Mouse (Mus musculus): ENCODE measurements at regions not wholly inside any gene's neighbourhood (a gene's known extent, or its start where the extent isn't known, plus 50 kb on each side); places are given as distances from the start of the nearest gene placed in this dataset.
A peak's percentile ranks its signal among the peaks of the same experiment; 100 is the strongest.

GRCm38 (mm10) chr14:13146959-13147535 is 137.5 kb upstream of the Synpr start:
- H3K4me2 ChIP-seq (ENCODE audit: low read length) = no peak overlapping the region
- no peak overlapping the region for H3K9ac ChIP-seq (replicated peaks; ENCODE audit: low read length)
- no peak overlapping the region for H3K4me3 ChIP-seq (replicated peaks; ENCODE audit: low read depth, low read length)
- no peaks in the 10 kb centered on the region for H3K9me3 ChIP-seq (ENCODE audit: control insufficient read depth, low read length)
- 87% methylated on average over 4 of the region's 4 CpGs for WGBS
- no peak for ATAC-seq (ENCODE audit: low FRiP score, low TSS enrichment)
- DNase-seq = no peak
- no peaks in the 10 kb centered on the region for H3K4me1 ChIP-seq (ENCODE audit: control insufficient read depth, insufficient read depth, low read length)
- no peak overlapping the region for H3K27ac ChIP-seq (replicated peaks; ENCODE audit: low read depth, low read length)
- no peaks in the 10 kb centered on the region for H3K27me3 ChIP-seq (ENCODE audit: control insufficient read depth, insufficient read depth, low read length)
- no peaks in the 10 kb centered on the region for H3K36me3 ChIP-seq (ENCODE audit: control insufficient read depth, insufficient read depth, low read length)

GRCm38 (mm10) chr14:13149617-13150016 is 135.0 kb upstream of the Synpr start:
- no peak overlapping the region for H3K4me2 ChIP-seq (ENCODE audit: low read length)
- DNase-seq = no peak
- H3K9me3 ChIP-seq (ENCODE audit: control insufficient read depth, low read length) = no peaks in the 10 kb centered on the region
- H3K36me3 ChIP-seq (ENCODE audit: control insufficient read depth, insufficient read depth, low read length) = no peaks in the 10 kb centered on the region
- H3K4me3 ChIP-seq (replicated peaks; ENCODE audit: low read depth, low read length) = no peak overlapping the region
- no peak overlapping the region for H3K27ac ChIP-seq (replicated peaks; ENCODE audit: low read depth, low read length)
- WGBS = 84% methylated on average over 1 of the region's 1 CpGs
- ATAC-seq (ENCODE audit: low FRiP score, low TSS enrichment) = no peak
- no peak overlapping the region for H3K9ac ChIP-seq (replicated peaks; ENCODE audit: low read length)
- H3K27me3 ChIP-seq (ENCODE audit: control insufficient read depth, insufficient read depth, low read length) = no peaks in the 10 kb centered on the region
- H3K4me1 ChIP-seq (ENCODE audit: control insufficient read depth, insufficient read depth, low read length) = no peaks in the 10 kb centered on the region

GRCm38 (mm10) chr14:13151672-13152071 is 132.9 kb upstream of the Synpr start:
- DNase-seq (no peak), ATAC-seq (ENCODE audit: low FRiP score, low TSS enrichment) (no peak)
- H3K4me2 ChIP-seq (ENCODE audit: low read length) = no peak overlapping the region
- no peaks in the 10 kb centered on the region for H3K9me3 ChIP-seq (ENCODE audit: control insufficient read depth, low read length)
- no peak overlapping the region for H3K9ac ChIP-seq (replicated peaks; ENCODE audit: low read length)
- no peak overlapping the region for H3K4me3 ChIP-seq (replicated peaks; ENCODE audit: low read depth, low read length)
- 29% methylated on average over 1 of the region's 1 CpGs for WGBS
- no peaks in the 10 kb centered on the region for H3K4me1 ChIP-seq (ENCODE audit: control insufficient read depth, insufficient read depth, low read length)
- H3K27ac ChIP-seq (replicated peaks; ENCODE audit: low read depth, low read length) = no peak overlapping the region
- no peaks in the 10 kb centered on the region for H3K36me3 ChIP-seq (ENCODE audit: control insufficient read depth, insufficient read depth, low read length)
- H3K27me3 ChIP-seq (ENCODE audit: control insufficient read depth, insufficient read depth, low read length) = no peaks in the 10 kb centered on the region

- Histone ChIP-seq H3K36me3 (ENCODE audit: control insufficient read depth, insufficient read depth, low read length) (no peaks in the 10 kb centered on the region), H3K27me3 (ENCODE audit: control insufficient read depth, insufficient read depth, low read length) (no peaks in the 10 kb centered on the region), H3K27ac (replicated peaks; ENCODE audit: low read depth, low read length) (no peak overlapping the region), H3K4me3 (replicated peaks; ENCODE audit: low read depth, low read length) (no peak overlapping the region), H3K4me2 (ENCODE audit: low read length) (no peak overlapping the region), H3K4me1 (ENCODE audit: control insufficient read depth, insufficient read depth, low read length) (no peaks in the 10 kb centered on the region), H3K9me3 (ENCODE audit: control insufficient read depth, low read length) (no peaks in the 10 kb centered on the region), H3K9ac (replicated peaks; ENCODE audit: low read length) (no peak overlapping the region)
- DNase-seq = no peak
- ATAC-seq (ENCODE audit: low FRiP score, low TSS enrichment) = no peak
- WGBS = 78% methylated on average over 3 of the region's 3 CpGs
Observed at GRCm38 (mm10) chr14:13176149-13176548, 108.4 kb upstream of the Synpr start.

- Histone ChIP-seq H3K27ac (replicated peaks; ENCODE audit: low read depth, low read length) (no peak overlapping the region), H3K4me1 (ENCODE audit: control insufficient read depth, insufficient read depth, low read length) (no peaks in the 10 kb centered on the region), H3K27me3 (ENCODE audit: control insufficient read depth, insufficient read depth, low read length) (no peaks in the 10 kb centered on the region), H3K4me2 (ENCODE audit: low read length) (no peak overlapping the region), H3K9me3 (ENCODE audit: control insufficient read depth, low read length) (no peaks in the 10 kb centered on the region), H3K4me3 (replicated peaks; ENCODE audit: low read depth, low read length) (no peak overlapping the region), H3K36me3 (ENCODE audit: control insufficient read depth, insufficient read depth, low read length) (no peaks in the 10 kb centered on the region), H3K9ac (replicated peaks; ENCODE audit: low read length) (no peak overlapping the region)
- 96% methylated on average over 1 of the region's 1 CpGs for WGBS
- DNase-seq = no peak
- no peak for ATAC-seq (ENCODE audit: low FRiP score, low TSS enrichment)
Observed at GRCm38 (mm10) chr14:13177906-13178305, 106.7 kb upstream of the Synpr start.

- H3K27me3 ChIP-seq (ENCODE audit: control insufficient read depth, insufficient read depth, low read length) = no peaks in the 10 kb centered on the region
- H3K36me3 ChIP-seq (ENCODE audit: control insufficient read depth, insufficient read depth, low read length) = no peaks in the 10 kb centered on the region
- 86% methylated on average over 1 of the region's 1 CpGs for WGBS
- no peak for DNase-seq
- no peak overlapping the region for H3K9ac ChIP-seq (replicated peaks; ENCODE audit: low read length)
- no peak overlapping the region for H3K27ac ChIP-seq (replicated peaks; ENCODE audit: low read depth, low read length)
- H3K4me1 ChIP-seq (ENCODE audit: control insufficient read depth, insufficient read depth, low read length) = no peaks in the 10 kb centered on the region
- H3K4me3 ChIP-seq (replicated peaks; ENCODE audit: low read depth, low read length) = no peak overlapping the region
- no peak overlapping the region for H3K4me2 ChIP-seq (ENCODE audit: low read length)
- H3K9me3 ChIP-seq (ENCODE audit: control insufficient read depth, low read length) = no peaks in the 10 kb centered on the region
- no peak for ATAC-seq (ENCODE audit: low FRiP score, low TSS enrichment)
Observed at GRCm38 (mm10) chr14:13190801-13191200, 93.8 kb upstream of the Synpr start.

GRCm38 (mm10) chr14:13192746-13193145 is 91.8 kb upstream of the Synpr start:
- Histone ChIP-seq H3K9me3 (ENCODE audit: control insufficient read depth, low read length) (no peaks in the 10 kb centered on the region), H3K36me3 (ENCODE audit: control insufficient read depth, insufficient read depth, low read length) (no peaks in the 10 kb centered on the region), H3K27ac (replicated peaks; ENCODE audit: low read depth, low read length) (no peak overlapping the region), H3K4me3 (replicated peaks; ENCODE audit: low read depth, low read length) (no peak overlapping the region), H3K27me3 (ENCODE audit: control insufficient read depth, insufficient read depth, low read length) (no peaks in the 10 kb centered on the region), H3K9ac (replicated peaks; ENCODE audit: low read length) (no peak overlapping the region), H3K4me2 (ENCODE audit: low read length) (no peak overlapping the region), H3K4me1 (ENCODE audit: control insufficient read depth, insufficient read depth, low read length) (no peaks in the 10 kb centered on the region)
- no peak for DNase-seq
- no peak for ATAC-seq (ENCODE audit: low FRiP score, low TSS enrichment)
- 68% methylated on average over 1 of the region's 1 CpGs for WGBS

- Histone ChIP-seq H3K36me3 (ENCODE audit: control insufficient read depth, insufficient read depth, low read length) (no peaks in the 10 kb centered on the region), H3K27ac (replicated peaks; ENCODE audit: low read depth, low read length) (no peak overlapping the region), H3K9ac (replicated peaks; ENCODE audit: low read length) (no peak overlapping the region), H3K4me2 (ENCODE audit: low read length) (no peak overlapping the region), H3K9me3 (ENCODE audit: control insufficient read depth, low read length) (no peaks in the 10 kb centered on the region), H3K27me3 (ENCODE audit: control insufficient read depth, insufficient read depth, low read length) (no peaks in the 10 kb centered on the region), H3K4me1 (ENCODE audit: control insufficient read depth, insufficient read depth, low read length) (no peaks in the 10 kb centered on the region), H3K4me3 (replicated peaks; ENCODE audit: low read depth, low read length) (no peak overlapping the region)
- WGBS = 61% methylated on average over 3 of the region's 3 CpGs
- ATAC-seq (ENCODE audit: low FRiP score, low TSS enrichment) (0 out of 2 replicates have a peak, but pooled peaks have one; percentile 60), DNase-seq (peak; percentile 13)
Observed at GRCm38 (mm10) chr14:13197330-13197892, 87.2 kb upstream of the Synpr start.

- WGBS = 41% methylated on average over 1 of the region's 1 CpGs
- no peaks in the 10 kb centered on the region for H3K36me3 ChIP-seq (ENCODE audit: control insufficient read depth, insufficient read depth, low read length)
- no peak overlapping the region for H3K4me3 ChIP-seq (replicated peaks; ENCODE audit: low read depth, low read length)
- no peak overlapping the region for H3K27ac ChIP-seq (replicated peaks; ENCODE audit: low read depth, low read length)
- no peak overlapping the region for H3K4me2 ChIP-seq (ENCODE audit: low read length)
- ATAC-seq (ENCODE audit: low FRiP score, low TSS enrichment) (peak; percentile 57; the same call in 1 of the 2 replicates), DNase-seq (peak; percentile 89)
- H3K4me1 ChIP-seq (ENCODE audit: control insufficient read depth, insufficient read depth, low read length) = no peaks in the 10 kb centered on the region
- H3K27me3 ChIP-seq (ENCODE audit: control insufficient read depth, insufficient read depth, low read length) = no peaks in the 10 kb centered on the region
- no peaks in the 10 kb centered on the region for H3K9me3 ChIP-seq (ENCODE audit: control insufficient read depth, low read length)
- no peak overlapping the region for H3K9ac ChIP-seq (replicated peaks; ENCODE audit: low read length)
Observed at GRCm38 (mm10) chr14:13198491-13198890, 86.1 kb upstream of the Synpr start.
